Mouse (Mus musculus) MEL-GATA-1-ER (cell line): ENCODE data around the gene Vmn2r114.
"Not testable (repeated sequence)": the region's sequence is repeated elsewhere in the genome, so short reads cannot be mapped to it uniquely, and the experiment has no call there.

Experiments
- DNase-seq: peaks from one replicate; pipeline ENCODE4 v3.0.0-alpha.2; 2012; ENCODE audit warnings: low read depth; ENCODE audit errors: extremely low read depth

Gene Vmn2r114

DNA sequence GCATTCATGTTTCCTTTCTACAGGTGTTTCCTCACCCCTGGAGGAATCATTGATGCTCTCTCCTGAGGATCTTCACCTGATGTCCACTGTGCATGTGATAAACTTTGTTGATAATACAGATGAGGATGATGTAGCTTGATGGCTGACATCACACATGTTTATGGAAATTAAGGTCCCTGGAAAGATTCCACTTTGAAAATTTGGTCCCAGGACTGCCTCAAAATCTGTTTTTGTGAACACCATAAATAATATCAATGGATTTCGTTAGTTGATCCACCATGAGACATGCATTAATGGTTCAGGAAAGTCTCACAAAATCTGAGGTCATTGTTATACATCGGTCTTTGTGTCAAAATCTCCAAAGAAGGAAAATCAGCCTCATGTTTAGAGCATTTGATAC is at the start of gene Vmn2r114:
Vmn2r114 (minus strand) TSS at position 101 of the 400 bp plus-strand sequence.
- DNase-seq, result not testable (repeated sequence)

DNA sequence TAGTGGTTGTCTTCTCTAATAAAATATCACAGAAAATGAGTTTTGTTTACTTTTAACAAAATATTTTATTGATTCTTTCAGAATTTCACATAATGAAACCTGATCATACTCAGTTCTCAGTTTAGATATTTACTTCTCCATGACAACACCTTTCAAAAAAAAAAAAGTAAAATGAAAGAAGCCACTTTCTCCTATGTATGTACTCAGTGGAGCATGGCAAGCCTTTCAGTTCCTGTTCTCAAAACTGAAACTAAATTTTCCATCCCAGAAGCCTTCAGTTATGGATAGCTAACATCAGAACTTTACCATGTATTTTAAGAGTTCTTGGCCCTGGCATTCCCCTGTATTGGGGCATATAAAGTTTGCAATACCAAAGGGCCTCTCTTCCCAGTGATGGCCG is 39.3 kb upstream of the Vmn2r114 start:
- no peak for DNase-seq

DNA sequence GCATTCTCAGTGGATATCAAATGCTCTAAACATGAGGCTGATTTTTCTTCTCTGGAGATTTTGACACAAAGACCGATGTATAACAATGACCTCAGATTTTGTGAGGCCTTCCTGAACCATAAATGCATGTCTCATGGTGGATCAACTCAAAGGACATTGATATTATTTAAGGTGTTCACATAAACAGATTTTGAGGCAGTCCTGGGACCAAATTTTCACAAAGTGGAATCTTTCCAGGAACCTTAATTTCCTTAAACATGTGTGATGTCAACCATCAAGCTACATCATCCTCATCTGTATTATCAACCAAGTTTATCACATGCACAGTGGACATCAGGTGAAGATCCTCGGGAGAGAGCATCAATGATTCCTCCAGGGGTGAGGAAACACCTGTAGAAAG is 31.1 kb upstream of the Vmn2r114 start, which contains the start of gene Vmn2r115:
Vmn2r115 (plus strand) TSS at position 301 of the 400 bp plus-strand sequence.
- DNase-seq, result not testable (repeated sequence)

DNA sequence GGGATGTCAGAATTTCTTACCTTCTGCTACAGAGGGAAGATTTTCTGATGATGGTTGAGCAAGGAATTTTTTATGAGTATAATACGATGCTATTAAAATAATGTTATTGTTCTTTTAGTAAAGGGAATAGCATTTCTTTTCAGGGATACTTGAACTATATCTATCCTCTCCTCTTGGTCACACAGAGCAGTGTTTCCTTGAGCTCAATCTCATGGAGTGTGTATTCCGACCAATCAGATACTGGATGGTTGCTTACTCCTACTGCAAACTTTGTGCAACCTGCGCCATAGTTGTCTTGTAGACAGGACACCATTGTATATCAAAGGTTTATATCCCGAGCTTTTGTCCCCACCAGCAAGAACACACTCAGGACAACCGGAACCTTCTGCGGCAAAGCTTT is 18.3 kb upstream of the Vmn2r114 start:
- DNase-seq, result no peak
